In the genomic region with DNA sequence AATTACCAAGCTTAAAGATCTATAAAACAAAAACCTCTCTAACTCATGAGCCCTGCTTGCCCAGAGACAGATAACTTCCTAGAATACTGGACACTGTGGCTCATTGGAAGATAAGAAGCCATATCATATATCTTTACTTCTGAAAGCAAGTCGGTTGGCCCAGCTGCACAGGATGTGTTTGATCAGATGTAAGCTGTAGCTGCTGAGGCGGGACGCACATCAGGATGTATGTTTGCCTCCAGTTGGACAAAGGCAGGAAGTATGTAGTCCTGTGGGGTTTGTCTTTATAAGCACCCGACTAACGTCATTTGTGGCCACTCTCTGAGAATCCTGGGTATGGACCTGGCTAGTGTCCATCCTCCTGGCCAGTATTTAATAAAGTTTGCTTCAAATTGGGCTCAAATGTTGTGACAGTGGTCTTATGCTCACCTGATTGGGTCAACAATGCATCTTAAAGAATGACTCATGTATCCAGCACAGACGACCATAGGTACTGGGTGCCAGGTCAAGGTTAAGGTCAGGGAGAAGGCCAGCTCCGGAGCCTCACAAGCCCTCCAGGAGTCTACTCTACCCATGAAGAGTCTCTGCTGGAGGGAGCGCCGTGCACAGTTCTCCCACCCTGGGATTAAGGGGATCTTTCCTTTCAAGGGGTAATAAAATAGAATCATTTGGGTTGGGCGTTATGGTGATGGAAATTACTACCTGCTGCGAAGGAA, we compare ENCODE assay signal across 8 mouse cellular contexts. TPM values are rescaled to one million over a fixed set of nuclear protein-coding genes. Genes with fewer than 3 reads are reported as not detected.
DNase-seq lines count a peak whose midpoint lies in the region; ATAC-seq and TF ChIP-seq lines count a peak whose summit lies in the region.

No protein-coding gene starts in this region.

- peak overlapping the region; percentile 79 for H3K27ac ChIP-seq in heart, embryonic 13.5 days (replicated peaks)
- no peak overlapping the region for H3K27ac ChIP-seq in liver, embryonic 14.5 days

- no peaks in the 10 kb centered on the region for H3K36me3 ChIP-seq in heart, embryonic 13.5 days
- no peaks in the 10 kb centered on the region for H3K36me3 ChIP-seq in liver, embryonic 14.5 days (replicated peaks; ENCODE audit: control insufficient read depth, insufficient read depth, low read depth)

- ATAC-seq in heart, embryonic 13.5 days (ENCODE audit: extremely low read depth, insufficient number of reproducible peaks, low FRiP score, low TSS enrichment): no peak
- ATAC-seq in liver, embryonic 14.5 days (ENCODE audit: insufficient read depth): peak; percentile 55; the same call in 1 of the 2 replicates

- no peak overlapping the region for H3K9ac ChIP-seq in heart, embryonic 13.5 days
- H3K9ac ChIP-seq in liver, embryonic 14.5 days (replicated peaks): no peak overlapping the region

- no peaks in the 10 kb centered on the region for H3K27me3 ChIP-seq in heart, embryonic 13.5 days (replicated peaks)
- H3K27me3 ChIP-seq in liver, embryonic 14.5 days (ENCODE audit: control insufficient read depth, insufficient read depth, low read length): no peaks in the 10 kb centered on the region

- TF ChIP-seq EP300 in liver, embryonic 14.5 days (IDR thresholded peaks at IDR 0.05; ENCODE audit: low read depth): peak; percentile 53; the same call in 1 of the 2 replicates

- no peaks in the 10 kb centered on the region for H3K9me3 ChIP-seq in heart, embryonic 13.5 days
- H3K9me3 ChIP-seq in liver, embryonic 14.5 days (ENCODE audit: control insufficient read depth, low read length): no peaks in the 10 kb centered on the region

- WGBS in lung, adult 2 months: 48% methylated on average over 11 of the region's 11 CpGs
- WGBS in heart, embryonic 13.5 days: 62% methylated on average over 11 of the region's 11 CpGs
- WGBS in liver, embryonic 14.5 days (ENCODE audit: insufficient replicate concordance): 29% methylated on average over 11 of the region's 11 CpGs

- H3K4me1 ChIP-seq in lung, adult 2 months (ENCODE audit: control insufficient read depth, insufficient read depth, low read length): peaks cover 13% of the 10 kb centered on the region
- peaks cover 21% of the 10 kb centered on the region for H3K4me1 ChIP-seq in heart, embryonic 13.5 days
- H3K4me1 ChIP-seq in liver, embryonic 14.5 days (replicated peaks; ENCODE audit: control insufficient read depth in 2 of 2, insufficient read depth in 2 of 2, low read length in 1 of 2): peaks cover 11 to 39% of the 10 kb centered on the region in 2 experiments

- TF ChIP-seq CTCF in lung, adult 2 months (IDR thresholded peaks at IDR 0.05; ENCODE audit: insufficient read depth, low read length): no peak
- no peak for TF ChIP-seq CTCF in liver, embryonic 14.5 days (IDR thresholded peaks at IDR 0.05; ENCODE audit: low read depth)

- no peak overlapping the region for H3K4me2 ChIP-seq in heart, embryonic 13.5 days
- H3K4me2 ChIP-seq in liver, embryonic 14.5 days (ENCODE audit: low read depth): 0 out of 2 replicates have a peak overlapping the region, but pooled peaks have one; percentile 1

- no peak for TF ChIP-seq POLR2A in lung, adult 2 months (IDR thresholded peaks at IDR 0.05; ENCODE audit: borderline replicate concordance, extremely low read depth, low read depth, low read length)

- no peak overlapping the region for H3K4me3 ChIP-seq in lung, adult 2 months (replicated peaks; ENCODE audit: extremely low read depth, low read depth, low read length)
- no peak overlapping the region for H3K4me3 ChIP-seq in heart, embryonic 13.5 days
- H3K4me3 ChIP-seq in liver, embryonic 14.5 days (ENCODE audit: insufficient read depth in 1 of 2, low read depth in 2 of 2, low read length in 2 of 2): no peak overlapping the region

- peak; percentile 29 to 51 for DNase-seq in lung, adult 18-20 months
- no peak for DNase-seq in lung, adult 2 months
- DNase-seq in liver, embryonic 14.5 days (ENCODE audit: low read depth in 3 of 3, low spot score in 3 of 3): no peak
- peak; percentile 88 for DNase-seq in thymus, postnatal 0 days (ENCODE audit: low spot score)
- no peak for DNase-seq in embryo, embryonic 10.5 days (ENCODE audit: low spot score)
- DNase-seq in left cerebral cortex, adult 9 months (ENCODE audit: low spot score in 2 of 2): no peak
- no peak for DNase-seq in retina, embryonic 14.5 days (ENCODE audit: low spot score)

RNA-seq across cellular contexts. Expression of gene Lgals9, which starts 18.5 kb away (rescaled TPM):
- 137 and 204 TPM in 2 replicates for polyA plus RNA-seq in lung, adult 2 months (2012; rRNA removed)
- polyA plus RNA-seq in heart, embryonic 13.5 days (2015; fragmentation: Nextera tagmentation; extraction: Ambion mirVana): 60.2 and 67.9 TPM in 2 replicates
- 58.5 and 70.8 TPM in 2 replicates for polyA plus RNA-seq in liver, embryonic 14.5 days (2012; rRNA removed)
- polyA plus RNA-seq in liver, embryonic 14.5 days (2014; fragmentation: Nextera tagmentation; extraction: Ambion mirVana): 93.6 and 94.6 TPM in 2 replicates
- polyA plus RNA-seq in thymus, postnatal 0 days (2015; fragmentation: Nextera tagmentation; extraction: Ambion mirVana): 421 and 488 TPM in 2 replicates

Comparison
In these comparisons a context has a peak if more than half of its experiments do, and no peak if none do; other contexts are left out.
1. DNase-seq: peak in lung, adult 18-20 months (2 of 2) and thymus, postnatal 0 days (single experiment); none in lung, adult 2 months (single experiment), liver, embryonic 14.5 days (0 of 3), embryo, embryonic 10.5 days (single experiment), left cerebral cortex, adult 9 months (0 of 2) and retina, embryonic 14.5 days (single experiment).